9 mouse cellular contexts compared by ENCODE assay signal in the genomic region with DNA sequence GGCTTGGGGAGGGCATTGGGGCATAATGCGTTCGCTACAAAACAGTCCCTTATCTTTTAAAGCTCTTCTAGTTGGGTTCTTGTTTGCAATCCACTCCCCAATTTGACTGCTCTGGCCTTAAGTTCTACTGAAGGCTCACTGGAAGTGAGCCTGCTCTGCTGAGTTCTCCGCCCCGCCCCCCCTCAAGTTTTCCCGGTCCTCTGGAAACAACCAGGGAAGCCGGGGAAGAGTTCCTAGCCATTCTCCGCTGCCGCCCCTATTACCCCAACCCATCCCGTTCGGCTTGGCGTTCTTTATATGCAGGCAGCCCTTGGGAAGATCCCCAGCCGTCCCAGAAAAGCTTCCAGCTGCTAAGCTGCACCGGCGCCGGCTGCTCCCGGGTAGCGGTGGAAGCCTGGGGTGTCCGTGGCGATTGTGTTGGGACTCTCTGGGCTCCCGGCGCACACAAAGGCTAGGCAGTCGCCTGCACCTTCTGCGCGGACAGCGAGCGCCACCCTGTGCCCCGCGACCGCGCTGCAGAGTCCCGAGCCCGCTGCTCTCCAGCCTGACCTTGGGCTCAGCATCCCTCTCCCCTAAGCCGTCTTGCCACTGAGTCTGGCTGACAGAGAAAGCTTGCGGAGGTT. TPM values are rescaled to one million over a fixed set of nuclear protein-coding genes. Genes with fewer than 3 reads are reported as not detected.
DNase-seq lines count a peak whose midpoint lies in the region; ATAC-seq and TF ChIP-seq lines count a peak whose summit lies in the region.
"Had no signal": no experiment of that assay in that cellular context is flagged by ENCODE, and none has a peak within 500 bp of the region (broad histone marks: within the 10 kb centered on the region; RNA-seq: fewer than 3 reads in every experiment).

No protein-coding gene starts in this region.

- peaks cover 81% of the 10 kb centered on the region for H3K27me3 ChIP-seq in heart, postnatal 0 days (ENCODE audit: control insufficient read depth, insufficient read depth, low read length)
- H3K27me3 ChIP-seq in neural tube, embryonic 15.5 days (replicated peaks): peaks cover 59% of the 10 kb centered on the region

- H3K9me3 ChIP-seq in heart, postnatal 0 days (replicated peaks; ENCODE audit: control insufficient read depth, low read length): no peaks in the 10 kb centered on the region
- H3K9me3 ChIP-seq in neural tube, embryonic 15.5 days (replicated peaks): no peaks in the 10 kb centered on the region

- peak; percentile 47 for DNase-seq in CD4-positive, CD25-positive, alpha-beta regulatory T cell, adult 2 months (ENCODE audit: low read depth, low spot score)
- DNase-seq in adrenal gland, adult 18-20 months (ENCODE audit: low spot score in 2 of 2): peak; percentile 57 to 65
- peak; percentile 69 for DNase-seq in embryo, embryonic 11.5 days (ENCODE audit: low read depth, low spot score)
- peak; percentile 75 for DNase-seq in heart, postnatal 0 days (ENCODE audit: low spot score)
- peak; percentile 64 to 73 for DNase-seq in kidney, postnatal 25 days
- peak; percentile 52 for DNase-seq in lung, adult 2 months
- DNase-seq in urinary bladder, postnatal 25 days (ENCODE audit: low spot score): peak; percentile 50

- peak; percentile 98 for ATAC-seq in heart, postnatal 0 days (ENCODE audit: insufficient read depth, low read depth)
- peak; percentile 97 for ATAC-seq in neural tube, embryonic 15.5 days (ENCODE audit: low FRiP score)

- no peak overlapping the region for H3K27ac ChIP-seq in heart, postnatal 0 days (ENCODE audit: low read depth)
- no peak overlapping the region; the same call in 1 of the 2 replicates for H3K27ac ChIP-seq in neural tube, embryonic 15.5 days (replicated peaks)

- H3K4me3 ChIP-seq in heart, postnatal 0 days (ENCODE audit: low read depth, low read length): peak overlapping the region; percentile 51
- no peak overlapping the region for H3K4me3 ChIP-seq in lung, adult 2 months (replicated peaks; ENCODE audit: extremely low read depth, low read depth, low read length)
- peak overlapping the region; percentile 38 for H3K4me3 ChIP-seq in neural tube, embryonic 15.5 days (replicated peaks)
- H3K4me3 ChIP-seq: erythroblast, embryonic 14.5 days had no signal

- peak overlapping the region; percentile 66 for H3K4me2 ChIP-seq in heart, postnatal 0 days (ENCODE audit: low read depth, low read length)
- peak overlapping the region; percentile 62 for H3K4me2 ChIP-seq in neural tube, embryonic 15.5 days

- H3K9ac ChIP-seq in heart, postnatal 0 days (replicated peaks; ENCODE audit: low read depth, low read length): no peak overlapping the region
- peak overlapping the region; percentile 21 for H3K9ac ChIP-seq in neural tube, embryonic 15.5 days (replicated peaks)

- 2% methylated on average over 34 of the region's 34 CpGs for WGBS in heart, postnatal 0 days
- WGBS in lung, adult 2 months: 2% methylated on average over 34 of the region's 34 CpGs
- WGBS in neural tube, embryonic 15.5 days: 0% methylated on average over 34 of the region's 34 CpGs

- peak; percentile 87 for TF ChIP-seq CTCF in heart, postnatal 0 days (IDR thresholded peaks at IDR 0.05; ENCODE audit: low read depth)
- peak; percentile 26; the same call in 1 of the 2 replicates for TF ChIP-seq CTCF in lung, adult 2 months (IDR thresholded peaks at IDR 0.05; ENCODE audit: insufficient read depth, low read length)

- TF ChIP-seq EP300 in heart, postnatal 0 days (IDR thresholded peaks at IDR 0.05; ENCODE audit: low read depth): no peak

- H3K36me3 ChIP-seq in heart, postnatal 0 days (replicated peaks; ENCODE audit: control insufficient read depth, insufficient read depth, low read length): no peaks in the 10 kb centered on the region
- no peaks in the 10 kb centered on the region for H3K36me3 ChIP-seq in neural tube, embryonic 15.5 days

- TF ChIP-seq POLR2A in lung, adult 2 months (IDR thresholded peaks at IDR 0.05; ENCODE audit: borderline replicate concordance, extremely low read depth, low read depth, low read length): no peak

- H3K4me1 ChIP-seq in heart, postnatal 0 days (ENCODE audit: control insufficient read depth, insufficient read depth): peaks cover 6% of the 10 kb centered on the region; the same call in 1 of the 2 replicates
- H3K4me1 ChIP-seq in lung, adult 2 months (ENCODE audit: control insufficient read depth, insufficient read depth, low read length): no peaks in the 10 kb centered on the region; the same call in 1 of the 2 replicates
- H3K4me1 ChIP-seq in neural tube, embryonic 15.5 days: peaks cover 10% of the 10 kb centered on the region

RNA-seq across cellular contexts. Expression of a gene that starts 8.8 kb away (rescaled TPM):
- total RNA-seq in adrenal gland, adult 18-20 months (2021): not detected
- not detected in 2 replicates for total RNA-seq in heart, postnatal 0 days (2014; rRNA removed; ENCODE audit: low replicate concordance)
- polyA plus RNA-seq in heart, postnatal 0 days (2015; fragmentation: Nextera tagmentation; extraction: Ambion mirVana): not detected in 2 replicates
- polyA plus RNA-seq in lung, adult 2 months (2012; rRNA removed): not detected in 2 replicates
- 3.4 and 4.0 TPM in 2 replicates for polyA plus RNA-seq in neural tube, embryonic 15.5 days (2015; fragmentation: Nextera tagmentation; extraction: Ambion mirVana)
- polyA plus RNA-seq: erythroblast, embryonic 14.5 days had no signal
